Mouse (Mus musculus) hindbrain, embryonic 11.5 days (tissue): Measurements from ENCODE around the gene Lbx1. TPM values are rescaled to one million over a fixed set of nuclear protein-coding genes. Genes with fewer than 3 reads are reported as not detected.

Experiments
- ATAC-seq: fragments of 200-750 bp; cut with Nextera tagmentation; 2 replicates; pipeline ENCODE4 v1.8.0; 2017; ENCODE audit warnings: mild to moderate bottlenecking, moderate TSS enrichment, moderate library complexity; ENCODE audit not compliant: low FRiP score
- DNase-seq: peaks from one replicate; pipeline ENCODE4 v3.0.0-alpha.2; 2015; ENCODE audit warnings: low spot score
- H3K27ac ChIP-seq: fragments of 300-500 bp; sonication (generic); 2 replicates; pipeline ENCODE4 v1.5.1; 2014; ENCODE audit warnings: mild to moderate bottlenecking, low read depth, low read length
- H3K27me3 ChIP-seq: fragments of 300-500 bp; sonication (generic); 2 replicates; pipeline ENCODE4 v1.6.1; 2014; ENCODE audit warnings: mild to moderate bottlenecking, low read length, moderate library complexity, mixed read lengths; ENCODE audit not compliant: control insufficient read depth, insufficient read depth
- H3K36me3 ChIP-seq: fragments of 300-500 bp; sonication (generic); 2 replicates; pipeline ENCODE4 v1.6.1; 2014; ENCODE audit warnings: mild to moderate bottlenecking, low read length, moderate library complexity, mixed read lengths; ENCODE audit not compliant: control insufficient read depth, insufficient read depth
- H3K4me1 ChIP-seq: fragments of 300-500 bp; sonication (generic); replicated peaks from 2 replicates; pipeline ENCODE4 v1.6.1; 2014; ENCODE audit warnings: low read length, mixed read lengths; ENCODE audit not compliant: control insufficient read depth, insufficient read depth
- H3K4me2 ChIP-seq: fragments of 300-500 bp; sonication (generic); replicated peaks from 2 replicates; pipeline ENCODE4 v1.6.1; 2014; ENCODE audit warnings: mild to moderate bottlenecking, low read depth, low read length
- H3K4me3 ChIP-seq: fragments of 300-500 bp; sonication (generic); 2 replicates; pipeline ENCODE4 v1.5.1; 2014; ENCODE audit warnings: low read depth, low read length
- H3K9ac ChIP-seq: fragments of 300-500 bp; sonication (generic); 2 replicates; pipeline ENCODE4 v1.6.1; 2014; ENCODE audit warnings: low read depth, low read length
- H3K9me3 ChIP-seq: fragments of 300-500 bp; sonication (generic); 2 replicates; pipeline ENCODE4 v1.6.1; 2016; ENCODE audit warnings: low read length; ENCODE audit not compliant: control insufficient read depth
- WGBS: fragments of 180-500 bp; shearing (Covaris S2); extraction: QIAGEN DNeasy Blood & Tissue Kit; methylation state at CpG from one replicate; pipeline ENCODE4 v1.1.7; 2014; 5-methylcytosine and 5-hydroxymethylcytosine counted together
- polyA plus RNA-seq: library from polyadenylated mRNA; unstranded; fragments of >200 nt; fragmentation: Nextera tagmentation; extraction: Ambion mirVana; gene quantifications from 2 replicates; pipeline ENCODE4 v1.2.1, GENCODE M21; 2014

Lbx1 gene
- polyA plus RNA-seq, 1 experiment from 2014 or later = 7.6 TPM

- Histone ChIP-seq H3K27ac (peak overlapping the region; percentile 84; the same call in 1 of the 2 replicates), H3K4me3 (peak overlapping the region; percentile 42), H3K4me1 (peaks cover 6% of the 10 kb centered on the region), H3K36me3 (no peaks in the 10 kb centered on the region), H3K27me3 (peaks cover 91% of the 10 kb centered on the region), H3K4me2 (peak overlapping the region; percentile 26; the same call in 1 of the 2 replicates), H3K9me3 (no peaks in the 10 kb centered on the region), H3K9ac (no peak overlapping the region)
- 0% methylated on average over 8 of the region's 8 CpGs for WGBS
- no peak for ATAC-seq
- DNase-seq = peak; percentile 46
Observed at GRCm38 (mm10) chr19:45237099-45237498, 1.5 kb upstream of the Lbx1 start.

GRCm38 (mm10) chr19:45236363-45236942 lies 841 bp upstream of the Lbx1 start:
- H3K36me3 ChIP-seq = no peaks in the 10 kb centered on the region
- peak; percentile 67 for DNase-seq
- H3K4me1 ChIP-seq = peaks cover 6% of the 10 kb centered on the region
- peaks cover 90% of the 10 kb centered on the region for H3K27me3 ChIP-seq
- H3K9ac ChIP-seq = peak overlapping the region; percentile 51; the same call in 1 of the 2 replicates
- H3K4me2 ChIP-seq = peak overlapping the region; percentile 32
- ATAC-seq = peak; percentile 39
- peak overlapping the region; percentile 42 for H3K4me3 ChIP-seq
- peak overlapping the region; percentile 84 for H3K27ac ChIP-seq
- under 1% methylated on average over 38 of the region's 39 CpGs for WGBS
- no peaks in the 10 kb centered on the region for H3K9me3 ChIP-seq

- Histone ChIP-seq H3K36me3 (no peaks in the 10 kb centered on the region), H3K9ac (peak overlapping the region; percentile 65), H3K4me2 (peak overlapping the region; percentile 34), H3K27ac (peak overlapping the region; percentile 84), H3K27me3 (peaks cover 87% of the 10 kb centered on the region), H3K4me1 (peaks cover 7% of the 10 kb centered on the region), H3K4me3 (peak overlapping the region; percentile 42), H3K9me3 (no peaks in the 10 kb centered on the region)
- ATAC-seq (no peak), DNase-seq (no peak)
- under 1% methylated on average over 50 of the region's 53 CpGs for WGBS
Observed at GRCm38 (mm10) chr19:45235331-45235741, 276 bp downstream of the Lbx1 start.

- Histone ChIP-seq H3K4me2 (peak overlapping the region; percentile 34), H3K4me3 (peak overlapping the region; percentile 42), H3K9ac (peak overlapping the region; percentile 65), H3K27ac (peak overlapping the region; percentile 84), H3K27me3 (peaks cover 88% of the 10 kb centered on the region), H3K9me3 (no peaks in the 10 kb centered on the region), H3K4me1 (peaks cover 8% of the 10 kb centered on the region), H3K36me3 (no peaks in the 10 kb centered on the region)
- DNase-seq = no peak
- WGBS = 0% methylated on average over 34 of the region's 42 CpGs
- ATAC-seq = no peak
Observed at GRCm38 (mm10) chr19:45234771-45235231, 811 bp downstream of the Lbx1 start.

- Histone ChIP-seq H3K9ac (peak overlapping the region; percentile 65), H3K4me3 (peak overlapping the region; percentile 42), H3K4me2 (peak overlapping the region; percentile 34), H3K27me3 (peaks cover 89% of the 10 kb centered on the region), H3K4me1 (peaks cover 13% of the 10 kb centered on the region), H3K36me3 (no peaks in the 10 kb centered on the region), H3K9me3 (no peaks in the 10 kb centered on the region), H3K27ac (peak overlapping the region; percentile 84)
- WGBS = under 1% methylated on average over 21 of the region's 22 CpGs
- ATAC-seq (no peak), DNase-seq (peak; percentile 74)
Observed at GRCm38 (mm10) chr19:45234191-45234770, 1.3 kb downstream of the Lbx1 start.

- no peaks in the 10 kb centered on the region for H3K9me3 ChIP-seq
- peak overlapping the region; percentile 84; the same call in 1 of the 2 replicates for H3K27ac ChIP-seq
- peak; percentile 67 for DNase-seq
- peak overlapping the region; percentile 65 for H3K9ac ChIP-seq
- H3K27me3 ChIP-seq = peaks cover 88% of the 10 kb centered on the region
- no peak for ATAC-seq
- WGBS = under 1% methylated on average over 59 of the region's 60 CpGs
- H3K4me3 ChIP-seq = peak overlapping the region; percentile 42
- peak overlapping the region; percentile 26 for H3K4me2 ChIP-seq
- H3K36me3 ChIP-seq = no peaks in the 10 kb centered on the region
- peaks cover 13% of the 10 kb centered on the region for H3K4me1 ChIP-seq
Observed at GRCm38 (mm10) chr19:45233496-45234127, 2.0 kb downstream of the Lbx1 start.

GRCm38 (mm10) chr19:45232443-45233410 lies 2.9 kb downstream of the Lbx1 start:
- peak; percentile 62 for DNase-seq
- Histone ChIP-seq H3K4me3 (peak overlapping the region; percentile 42), H3K4me2 (peak overlapping the region; percentile 41), H3K27me3 (peaks cover 88% of the 10 kb centered on the region), H3K4me1 (peaks cover 13% of the 10 kb centered on the region), H3K9ac (peak overlapping the region; percentile 65), H3K27ac (peak overlapping the region; percentile 90), H3K9me3 (no peaks in the 10 kb centered on the region), H3K36me3 (no peaks in the 10 kb centered on the region)
- no peak for ATAC-seq
- 1% methylated on average over 42 of the region's 42 CpGs for WGBS

GRCm38 (mm10) chr19:45232036-45232410 lies 3.6 kb downstream of the Lbx1 start:
- H3K27ac ChIP-seq = peak overlapping the region; percentile 90

More at GRCm38 (mm10) chr19:45232036-45232410, 3.6 kb downstream of the Lbx1 start:
- DNase-seq (no peak), ATAC-seq (no peak)
- Histone ChIP-seq H3K9ac (peak overlapping the region; percentile 65), H3K4me3 (peak overlapping the region; percentile 42), H3K4me2 (peak overlapping the region; percentile 41), H3K4me1 (peaks cover 13% of the 10 kb centered on the region), H3K27me3 (peaks cover 88% of the 10 kb centered on the region), H3K9me3 (no peaks in the 10 kb centered on the region), H3K36me3 (no peaks in the 10 kb centered on the region)
- 0% methylated on average over 14 of the region's 14 CpGs for WGBS
